Mouse (Mus musculus) T-cell, adult 2 months (primary cell): ENCODE data around the gene Tmbim1.
"Not testable (repeated sequence)": the region's sequence is repeated elsewhere in the genome, so short reads cannot be mapped to it uniquely, and the experiment has no call there.

Experiments
- DNase-seq: peaks from one replicate; pipeline ENCODE4 v3.0.0; 2022; ENCODE audit warnings: low spot score

The Tmbim1 gene

GRCm38 (mm10) chr1:74294733-74295455 lies 10.5 kb downstream of the Tmbim1 start:
- DNase-seq = no peak

- no peak for DNase-seq
These were observed 11.3 kb downstream of the Tmbim1 start for GRCm38 (mm10) chr1:74294090-74294643.

DNA sequence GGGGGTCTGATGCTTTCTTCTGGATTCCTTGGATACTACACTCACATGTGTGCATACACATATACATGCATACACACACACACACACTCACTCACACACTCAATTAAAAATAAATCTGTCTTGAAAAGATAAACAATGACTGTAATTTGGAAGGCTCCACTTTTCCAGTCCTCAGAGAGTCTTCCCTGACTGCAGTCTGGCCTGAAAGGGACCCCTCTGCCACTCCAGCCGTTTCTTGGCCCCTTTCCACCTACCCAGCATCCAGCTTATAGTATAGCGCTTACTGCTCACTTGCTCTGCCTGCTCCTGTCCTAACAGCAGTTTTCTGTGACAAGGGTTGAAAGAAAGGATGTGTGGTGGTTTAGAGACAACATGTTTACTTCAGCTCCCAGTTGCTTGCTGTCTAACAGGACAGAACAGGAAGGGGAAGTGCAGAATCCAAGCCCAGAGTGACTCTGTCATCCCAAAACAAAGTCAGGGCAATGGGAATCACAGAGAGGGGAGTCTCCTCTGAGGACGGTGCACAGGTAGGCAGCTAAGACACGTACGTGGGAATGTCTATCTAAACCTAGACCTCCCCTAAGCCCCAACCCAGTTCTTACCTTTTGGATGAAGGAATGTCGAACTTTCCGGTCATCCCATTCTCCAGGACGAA lies 12.0 kb downstream of the Tmbim1 start:
- no peak for DNase-seq

DNA sequence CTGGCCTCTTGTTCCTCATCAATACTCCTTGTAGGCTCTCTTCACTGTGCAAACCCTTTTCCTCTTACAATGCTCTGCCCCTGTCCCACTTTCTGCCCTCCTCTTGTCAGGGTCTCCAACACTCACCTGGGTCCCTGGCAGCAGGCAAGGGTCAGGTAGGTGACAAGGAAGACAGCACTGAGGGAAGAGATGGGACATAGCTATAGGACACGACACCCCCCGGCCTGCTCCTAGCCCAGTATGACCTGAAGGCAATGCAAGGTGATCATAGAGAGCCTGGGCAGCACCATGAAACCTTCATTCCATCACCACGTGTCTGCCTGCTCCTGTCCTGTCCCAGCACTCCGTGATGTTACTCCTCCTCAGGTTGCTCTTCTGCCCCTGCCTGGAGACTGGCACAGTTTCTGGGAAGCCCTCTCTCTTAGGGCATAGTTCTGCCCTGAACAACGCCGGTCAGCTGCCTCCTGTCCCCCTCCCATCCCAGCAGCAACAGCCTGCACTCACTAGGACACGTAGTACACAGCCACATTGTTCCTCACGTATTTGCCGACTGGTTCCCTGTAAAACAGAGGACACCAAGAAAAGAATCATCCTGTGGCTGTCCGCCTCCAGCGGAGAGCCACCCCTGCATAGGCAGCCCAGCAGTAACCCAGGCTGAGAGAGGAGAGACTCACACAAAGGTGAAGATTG lies 12.9 kb downstream of the Tmbim1 start:
- DNase-seq = no peak

- DNase-seq = no peak
These were observed 15.3 kb downstream of the Tmbim1 start for GRCm38 (mm10) chr1:74290141-74290540.

DNA sequence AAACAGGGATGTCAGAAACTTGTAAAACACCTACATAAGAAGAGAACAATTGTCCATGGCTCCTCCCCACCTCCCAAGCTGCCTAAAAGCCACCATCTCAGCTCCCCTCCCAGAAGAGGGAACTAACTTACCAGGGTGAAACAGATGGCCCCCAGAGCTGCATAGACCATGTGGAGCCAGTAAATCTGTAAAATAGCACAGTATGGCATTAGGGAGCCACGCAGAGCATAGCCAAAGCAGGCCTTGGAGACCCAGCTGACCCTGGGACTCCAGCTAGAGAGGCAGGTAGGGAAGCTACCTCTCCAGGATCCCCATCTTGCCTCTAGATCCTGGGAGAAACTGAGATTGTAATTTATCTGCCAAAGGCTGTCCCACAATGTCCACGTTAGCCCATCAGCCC lies 15.7 kb downstream of the Tmbim1 start:
- no peak for DNase-seq

DNA sequence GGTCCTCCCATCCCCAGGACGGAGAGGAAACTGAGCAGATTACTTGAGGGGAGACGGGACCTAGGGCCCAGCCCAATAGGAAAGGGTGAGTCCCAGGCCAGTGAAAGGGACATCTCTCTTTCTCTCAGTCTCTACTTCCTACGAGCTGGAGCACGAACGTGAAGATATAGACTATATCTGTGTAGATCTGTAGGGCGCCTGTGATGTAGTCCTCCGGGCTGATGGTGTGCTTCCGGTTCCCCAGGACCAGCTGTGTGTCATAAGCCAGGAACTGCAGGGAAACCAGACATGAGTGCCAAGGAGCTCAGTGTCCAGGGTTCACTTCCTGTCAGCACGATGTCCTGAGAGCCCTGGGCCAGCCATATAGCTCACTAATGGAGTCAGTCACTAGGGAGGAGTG lies 16.2 kb downstream of the Tmbim1 start:
- no peak for DNase-seq

- DNase-seq = no peak
These were observed 17.1 kb downstream of the Tmbim1 start for GRCm38 (mm10) chr1:74288327-74288726.

DNA sequence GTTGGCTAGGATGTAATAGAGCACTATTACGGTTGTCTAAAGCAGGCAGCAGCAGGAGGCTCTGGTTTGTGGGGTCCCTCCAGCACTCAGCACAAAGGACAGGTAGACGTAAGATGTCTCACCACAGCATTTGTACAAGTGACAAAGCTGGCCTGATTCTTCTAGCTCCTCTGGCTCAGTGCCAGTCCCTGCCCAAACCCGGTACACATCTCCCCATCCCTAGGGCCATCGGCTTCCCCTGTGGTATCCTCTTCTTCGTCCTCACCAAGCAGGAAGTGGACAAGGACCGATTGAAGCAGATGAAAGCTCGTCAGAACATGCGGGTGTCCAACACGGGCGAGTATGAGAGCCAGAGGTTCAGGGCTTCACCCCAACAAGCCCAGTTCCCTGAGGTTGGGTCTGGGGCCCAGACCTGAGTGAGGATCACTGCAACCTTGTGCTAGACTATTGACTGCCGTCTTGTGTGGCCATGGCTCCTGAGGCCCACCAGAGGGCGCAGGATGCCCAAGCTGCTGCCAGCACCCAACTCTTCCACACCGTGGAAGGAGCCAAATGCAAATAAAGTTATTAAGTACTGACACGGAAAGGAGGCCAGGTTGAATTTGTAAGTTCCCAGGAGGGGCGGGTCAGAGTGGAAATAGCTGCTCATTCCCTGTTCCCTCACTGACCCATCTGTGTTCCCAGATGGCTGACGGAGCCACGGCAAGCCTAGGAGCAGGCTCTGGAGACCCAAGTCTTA lies 18.4 kb downstream of the Tmbim1 start:
- DNase-seq = not testable (repeated sequence)

- DNase-seq = no peak
These were observed 20.0 kb downstream of the Tmbim1 start for GRCm38 (mm10) chr1:74285212-74286010.

DNA sequence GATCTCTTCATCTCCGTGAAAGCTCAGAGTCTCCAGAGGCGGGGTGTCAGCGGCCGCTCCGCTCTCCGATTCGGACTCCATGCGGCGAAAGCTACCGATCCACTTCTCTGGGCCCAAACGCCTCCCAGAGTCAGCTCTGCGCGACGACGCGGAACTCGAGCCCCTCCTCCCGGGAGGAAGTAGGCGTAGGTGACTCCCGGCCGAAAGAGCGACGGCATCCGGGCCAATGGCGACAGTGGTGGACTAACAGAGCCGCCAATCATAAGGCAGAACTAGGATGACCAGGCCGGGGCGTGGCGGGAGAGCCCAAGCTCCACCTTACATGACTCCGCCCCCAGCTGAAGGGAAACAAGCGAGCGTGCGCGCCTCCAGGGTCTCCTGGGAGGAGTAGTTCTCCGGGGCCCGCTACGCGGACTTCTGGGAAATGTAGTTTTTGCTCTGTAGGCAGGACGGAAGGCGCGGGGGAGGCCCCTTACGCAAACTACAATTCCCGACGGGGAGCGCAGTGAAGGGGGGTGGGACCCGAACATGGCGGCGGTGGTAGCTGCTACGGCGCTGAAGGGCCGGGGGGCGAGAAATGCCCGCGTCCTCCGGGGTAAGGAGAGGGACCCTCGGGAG lies 20.8 kb downstream of the Tmbim1 start, which contains the start of the genes Aamp and Pnkd:
TSS of gene Aamp (minus strand) at position 196 of the 618 bp plus-strand sequence.
TSS of gene Pnkd (plus strand) at position 388 of the 618 bp plus-strand sequence.
- DNase-seq = peak; percentile 100

DNA sequence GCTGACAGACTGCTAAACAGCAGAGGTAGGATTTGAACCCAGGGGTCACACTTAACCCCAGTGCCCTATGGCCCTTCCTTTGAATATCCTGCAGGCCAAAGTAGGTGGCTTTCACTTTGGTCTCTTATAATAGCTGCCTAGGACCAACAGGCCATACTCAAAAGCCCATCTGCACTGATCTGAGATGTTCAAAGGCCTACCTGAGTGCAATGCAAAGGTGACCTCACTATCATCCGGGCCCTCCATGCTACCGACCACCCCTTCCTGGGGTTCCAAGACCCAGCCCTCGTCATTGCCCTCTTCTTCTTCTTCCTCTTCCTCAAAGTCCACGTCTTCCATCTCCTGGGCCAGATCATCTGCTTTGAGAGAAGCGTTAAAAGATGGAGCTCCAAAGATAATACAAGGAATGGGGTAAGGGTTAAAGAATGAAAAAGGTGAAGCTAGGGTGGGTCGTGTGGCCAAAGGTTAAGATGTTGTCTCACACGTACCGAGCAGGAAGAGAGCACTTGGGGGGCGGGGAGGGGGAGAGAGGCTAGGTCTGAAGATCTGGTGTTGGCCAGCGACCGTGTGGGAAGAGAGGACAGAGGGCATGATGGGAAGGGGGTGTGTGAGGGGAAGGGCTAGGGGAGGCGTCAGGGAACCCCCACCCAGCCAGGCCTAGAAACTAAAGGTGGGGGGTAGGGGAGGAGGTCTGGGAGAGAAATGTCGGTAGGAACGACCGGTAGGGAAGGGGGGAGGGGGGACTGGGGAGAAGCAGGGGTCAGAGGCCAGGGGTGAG lies 21.5 kb downstream of the Tmbim1 start:
- peak; percentile 51 for DNase-seq

DNA sequence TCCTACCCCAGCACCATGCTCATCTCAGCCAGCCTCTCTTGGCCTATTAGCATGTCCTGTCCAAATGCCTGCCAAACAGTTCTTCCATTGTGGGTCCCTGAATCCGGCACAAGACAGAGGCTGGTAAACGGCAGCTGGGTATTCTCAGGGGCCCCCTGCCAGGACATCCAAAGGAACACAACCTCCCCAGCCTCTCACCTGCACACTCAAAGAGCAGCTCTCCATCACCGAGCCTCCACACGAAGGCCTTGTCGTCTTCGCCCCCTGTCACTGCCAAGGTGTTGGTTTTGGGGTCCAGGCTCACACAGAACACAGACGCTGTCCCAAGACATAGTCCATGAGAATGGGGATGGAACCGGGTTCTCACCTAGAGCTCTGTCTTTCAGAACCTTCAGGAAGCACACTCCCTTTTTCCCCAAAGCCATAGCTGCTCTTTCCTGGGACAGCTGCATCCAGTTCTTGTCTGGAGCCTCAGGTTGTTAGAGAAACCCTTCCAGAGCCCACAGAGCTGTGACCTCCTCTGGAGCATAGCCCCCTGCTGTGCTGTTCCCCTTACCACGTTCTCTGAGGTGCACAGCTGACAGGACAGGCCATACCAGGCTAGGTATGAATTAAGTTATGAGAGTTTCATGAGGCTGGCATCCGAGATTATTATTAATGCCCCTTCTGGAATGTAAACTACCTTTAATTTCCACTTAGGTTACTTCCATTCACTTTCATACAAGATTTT lies 22.4 kb downstream of the Tmbim1 start:
- DNase-seq = no peak

- no peak for DNase-seq
These were observed 23.5 kb downstream of the Tmbim1 start for GRCm38 (mm10) chr1:74281886-74282285.

DNA sequence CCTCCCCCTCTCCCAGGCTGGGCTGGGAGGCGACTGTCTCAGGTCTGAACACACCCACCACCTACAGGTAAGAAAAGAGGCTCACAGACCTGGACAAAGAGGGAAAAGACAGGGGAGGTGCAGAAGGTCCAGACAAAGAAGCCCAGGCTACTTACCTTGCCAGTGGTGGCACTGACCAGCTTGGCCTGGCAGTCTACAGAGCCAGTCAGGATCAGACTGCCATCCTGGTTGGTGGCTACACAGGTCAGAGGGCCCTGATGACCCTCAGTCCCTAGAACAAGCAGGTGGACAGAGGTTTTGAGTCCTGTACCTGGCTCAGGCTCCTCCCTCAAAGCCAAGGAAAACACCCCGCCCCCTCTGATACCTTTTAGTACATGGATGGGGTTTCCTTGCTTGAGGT lies 24.1 kb downstream of the Tmbim1 start:
- DNase-seq = no peak

DNA sequence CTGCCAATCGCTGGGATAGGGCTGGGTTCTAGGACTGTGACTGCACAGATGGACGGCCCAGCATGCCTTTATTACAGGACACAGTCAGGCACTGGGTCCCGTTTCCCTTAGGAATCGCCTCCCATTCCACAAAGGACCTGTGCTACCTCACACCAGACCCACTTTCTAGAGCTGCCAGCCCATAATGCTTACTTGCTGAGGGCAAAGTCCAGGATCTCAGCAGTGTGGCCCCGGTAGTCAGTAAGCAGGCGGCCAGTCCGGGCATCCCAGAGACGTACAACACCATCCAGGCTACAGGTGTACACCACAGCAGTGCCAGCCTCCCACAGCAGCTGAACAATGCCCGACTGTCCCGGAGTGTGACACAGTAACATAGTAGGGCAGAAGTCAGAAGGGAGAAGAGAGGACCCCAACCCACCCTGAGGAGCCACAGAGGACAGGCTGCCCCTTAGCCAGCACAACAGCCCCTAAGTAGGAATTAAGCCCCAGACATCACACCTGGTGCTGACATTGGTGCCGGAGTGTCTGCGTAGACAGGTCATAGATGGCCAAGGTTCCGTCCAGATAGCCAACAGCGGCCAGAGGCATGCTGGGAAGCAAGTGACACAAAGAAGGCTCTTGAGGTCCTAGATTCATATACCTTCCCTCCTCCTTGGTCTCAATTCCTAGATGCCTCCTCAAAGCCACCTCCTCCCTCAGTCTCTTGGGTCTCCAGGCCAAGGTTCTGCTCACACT lies 24.7 kb downstream of the Tmbim1 start:
- DNase-seq = no peak

DNA sequence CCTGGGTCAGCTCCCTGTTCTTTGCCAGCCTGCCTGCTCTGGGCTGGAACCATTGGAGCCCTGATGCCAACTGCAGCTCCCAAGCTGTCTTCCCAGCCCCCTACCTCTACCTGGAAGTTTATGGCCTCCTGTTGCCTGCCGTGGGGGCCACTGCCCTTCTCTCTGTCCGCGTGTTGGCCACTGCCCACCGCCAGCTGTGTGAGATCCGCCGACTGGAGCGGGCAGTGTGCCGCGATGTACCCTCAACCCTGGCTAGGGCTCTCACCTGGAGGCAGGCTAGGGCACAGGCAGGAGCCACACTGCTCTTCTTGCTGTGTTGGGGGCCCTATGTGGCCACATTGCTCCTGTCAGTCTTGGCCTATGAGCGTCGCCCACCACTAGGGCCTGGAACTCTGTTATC lies 26.4 kb downstream of the Tmbim1 start:
- DNase-seq = no peak

- DNase-seq = no peak
These were observed 26.9 kb downstream of the Tmbim1 start, which contains the start of gene Gpbar1 for GRCm38 (mm10) chr1:74278538-74278937. Gpbar1 (plus strand) TSS chr1:74278550.
